Mouse (Mus musculus) spleen, adult 2 months (tissue): ENCODE results near the gene Olfr1257.

Source experiments
- CTCF ChIP-seq: fragments of 200-500 bp; IDR thresholded peaks from 2 replicates; pipeline ENCODE4 v1.5.1; 2011; ENCODE audit warnings: mild to moderate bottlenecking, inconsistent platforms; ENCODE audit not compliant: insufficient read depth, insufficient read length, insufficient replicate concordance; ENCODE audit errors: extremely low read depth
- POLR2A ChIP-seq: fragments of 200-500 bp; IDR thresholded peaks from 2 replicates; pipeline ENCODE4 v1.6.1; 2011; ENCODE audit warnings: low read depth, low read length, inconsistent platforms

DNA sequence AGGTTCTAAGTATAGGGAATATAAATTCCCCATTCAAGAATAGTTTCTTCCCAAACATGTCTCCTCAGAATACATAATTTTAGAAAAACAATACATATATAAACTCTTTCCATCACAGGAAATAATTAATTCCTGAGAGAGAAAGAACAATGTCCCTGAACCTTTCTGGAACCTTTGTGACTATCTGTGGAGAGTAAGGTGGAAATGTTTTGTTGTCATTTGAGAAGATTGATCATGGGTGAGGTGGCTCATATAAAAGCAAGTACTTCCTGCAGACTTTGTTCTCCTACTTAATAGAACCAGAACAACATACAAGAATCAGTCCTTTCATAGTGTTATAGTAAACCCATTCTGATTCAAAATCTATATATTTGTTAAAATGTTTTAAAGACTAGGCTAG lies 48.8 kb downstream of the Olfr1257 start, which contains the start of gene Olfr1258:
- no peak for TF ChIP-seq CTCF
- no peak for TF ChIP-seq POLR2A
